Mouse (Mus musculus): ENCODE results near the gene R3hdm2.

R3hdm2 gene

GRCm38 (mm10) chr10:127496156-127496555 is 116.0 kb downstream of the R3hdm2 start:
- no peak for DNase-seq (ENCODE audit: low read depth)

GRCm38 (mm10) chr10:127499516-127499915 is 119.4 kb downstream of the R3hdm2 start:
- no peak for DNase-seq (ENCODE audit: low read depth)

- DNase-seq (ENCODE audit: low read depth), result no peak
Observed at GRCm38 (mm10) chr10:127500042-127500441, 119.9 kb downstream of the R3hdm2 start.

GRCm38 (mm10) chr10:127500894-127501893 is 121.1 kb downstream of the R3hdm2 start, which contains the start of gene Stac3:
TSS of gene Stac3 (plus strand) at chr10:127501686.
- DNase-seq (ENCODE audit: low read depth), result no peak

GRCm38 (mm10) chr10:127508239-127508638 is 128.1 kb downstream of the R3hdm2 start:
- DNase-seq (ENCODE audit: low read depth), result peak; percentile 93

- peak; percentile 95 for DNase-seq (ENCODE audit: low read depth)
Observed at GRCm38 (mm10) chr10:127509051-127509836, 129.1 kb downstream of the R3hdm2 start.

GRCm38 (mm10) chr10:127509837-127510701 is 129.9 kb downstream of the R3hdm2 start:
- DNase-seq (ENCODE audit: low read depth), result peak; percentile 39

- no peak for DNase-seq (ENCODE audit: low read depth)
Observed at GRCm38 (mm10) chr10:127510895-127511617, 130.9 kb downstream of the R3hdm2 start.

GRCm38 (mm10) chr10:127511634-127512306 is 131.6 kb downstream of the R3hdm2 start:
- peak; percentile 88 for DNase-seq (ENCODE audit: low read depth)

GRCm38 (mm10) chr10:127512307-127512666 is 132.2 kb downstream of the R3hdm2 start:
- no peak for DNase-seq (ENCODE audit: low read depth)

GRCm38 (mm10) chr10:127512813-127513212 is 132.7 kb downstream of the R3hdm2 start:
- peak; percentile 95 for DNase-seq (ENCODE audit: low read depth)

GRCm38 (mm10) chr10:127513501-127514091 is 133.5 kb downstream of the R3hdm2 start:
- peak; percentile 48 for DNase-seq (ENCODE audit: low read depth)

GRCm38 (mm10) chr10:127514111-127514698 is 134.1 kb downstream of the R3hdm2 start:
- peak; percentile 29 for DNase-seq (ENCODE audit: low read depth)

GRCm38 (mm10) chr10:127514764-127515163 is 134.6 kb downstream of the R3hdm2 start, which contains the start of gene Ndufa4l2:
TSS of gene Ndufa4l2 (plus strand) at chr10:127514967.
- DNase-seq (ENCODE audit: low read depth), result no peak

- no peak for DNase-seq (ENCODE audit: low read depth)
Observed at GRCm38 (mm10) chr10:127515271-127515982, 135.3 kb downstream of the R3hdm2 start.

GRCm38 (mm10) chr10:127515983-127516459 is 135.9 kb downstream of the R3hdm2 start:
- DNase-seq (ENCODE audit: low read depth), result no peak

GRCm38 (mm10) chr10:127516576-127517260 is 136.6 kb downstream of the R3hdm2 start:
- DNase-seq (ENCODE audit: low read depth), result no peak

GRCm38 (mm10) chr10:127517941-127518340 is 137.8 kb downstream of the R3hdm2 start:
- DNase-seq (ENCODE audit: low read depth), result no peak
